Mouse (Mus musculus) large intestine, adult 2 months (tissue): Measurements from ENCODE around the gene Fbxo10. TPM values are rescaled to one million over a fixed set of nuclear protein-coding genes. Genes with fewer than 3 reads are reported as not detected.
"Not testable (repeated sequence)": the region's sequence is repeated elsewhere in the genome, so short reads cannot be mapped to it uniquely, and the experiment has no call there.

Experiments used
- DNase-seq: peaks from one replicate; pipeline ENCODE4 v3.0.0-alpha.2; 2012; ENCODE audit warnings: low read depth, low spot score
- WGBS: fragments of 180-500 bp; shearing (Covaris S2); methylation state at CpG from one replicate; pipeline ENCODE4 v1.1.7; 2018; 5-methylcytosine and 5-hydroxymethylcytosine counted together
- polyA plus RNA-seq: library from polyadenylated mRNA; depleted of rRNA; stranded (reverse); fragments of >200 nt; gene quantifications from 2 replicates; pipeline ENCODE4 v1.2.3, GENCODE M21; 2012; rRNA removed

Gene Fbxo10
- polyA plus RNA-seq, 1 experiment, result 2.0 TPM

DNA sequence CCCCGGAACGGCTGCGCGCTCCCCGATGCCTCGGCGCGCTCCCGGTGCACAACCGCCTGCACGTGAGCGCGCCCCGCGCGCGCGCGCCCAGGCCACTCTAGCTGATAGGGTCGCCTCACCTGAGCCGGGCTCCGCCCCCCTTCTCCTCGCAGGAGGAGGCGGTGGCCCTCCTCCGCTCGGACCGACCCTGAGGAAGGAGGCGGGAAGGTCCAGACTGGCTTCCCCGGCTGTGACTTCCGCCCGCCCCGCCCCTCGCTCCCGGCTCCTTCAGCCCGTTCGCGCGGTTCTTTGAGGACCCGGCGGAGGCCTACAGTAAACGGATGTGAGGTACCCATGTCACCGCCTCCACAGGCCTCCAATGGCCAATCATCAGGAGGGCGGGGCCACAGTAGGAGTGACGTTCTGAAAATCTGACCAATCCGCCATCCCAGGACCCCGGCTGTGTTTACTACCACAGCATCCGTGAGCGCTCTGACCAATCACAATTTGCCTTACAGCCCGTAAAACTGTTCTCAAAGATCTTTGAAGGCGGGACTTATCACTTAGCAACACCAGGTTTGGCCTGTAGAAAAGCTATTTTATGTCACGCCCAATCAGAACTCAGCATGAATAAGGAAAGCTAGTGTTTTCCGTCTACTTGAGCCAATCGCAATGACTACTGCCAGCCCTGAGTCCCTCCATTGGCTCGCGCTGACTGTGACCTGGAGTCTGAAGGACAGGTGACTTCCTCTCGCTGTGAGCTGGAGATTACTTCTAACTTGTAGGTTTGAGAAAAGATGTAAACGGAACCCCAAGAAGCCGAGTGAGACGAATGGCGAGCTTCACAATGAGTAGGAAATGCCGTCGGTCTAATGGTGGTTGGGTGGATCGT, 72.1 kb downstream of the Fbxo10 start, which contains the start of gene Zbtb5:
TSS of gene Zbtb5 (minus strand) at position 308 of the 871 bp plus-strand sequence.
- under 1% methylated on average over 63 of the region's 63 CpGs for WGBS
- peak; percentile 100 for DNase-seq

- DNase-seq, result peak; percentile 47
- WGBS, result under 1% methylated on average over 31 of the region's 31 CpGs
Measured at GRCm38 (mm10) chr4:45011581-45012104, 72.8 kb downstream of the Fbxo10 start.

GRCm38 (mm10) chr4:45010806-45011415, 73.5 kb downstream of the Fbxo10 start:
- 3% methylated on average over 11 of the region's 11 CpGs for WGBS
- DNase-seq, result no peak

GRCm38 (mm10) chr4:45005452-45005851, 79.0 kb downstream of the Fbxo10 start:
- no peak for DNase-seq
- 85% methylated on average over 3 of the region's 3 CpGs for WGBS

DNA sequence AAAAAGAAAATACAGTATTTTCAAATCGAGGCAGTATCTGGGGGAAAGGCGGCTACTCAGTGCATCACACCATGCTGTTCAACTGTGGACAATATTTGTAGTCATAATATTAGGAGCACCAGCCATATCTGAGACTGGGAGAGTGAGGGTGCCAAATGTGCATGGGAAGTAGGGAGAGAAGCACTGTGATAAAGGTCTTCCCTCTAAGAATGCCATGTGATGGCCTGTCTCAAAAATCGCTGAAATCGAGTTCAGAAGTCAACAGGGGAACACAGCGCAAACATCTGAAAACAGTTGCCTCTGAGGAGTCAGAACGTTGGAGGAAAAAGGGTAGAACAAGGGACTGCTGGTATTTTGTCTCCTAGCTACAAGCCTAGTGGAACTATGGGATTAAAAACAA, 84.4 kb downstream of the Fbxo10 start:
- DNase-seq, result no peak
- 88% methylated on average over 6 of the region's 6 CpGs for WGBS

DNA sequence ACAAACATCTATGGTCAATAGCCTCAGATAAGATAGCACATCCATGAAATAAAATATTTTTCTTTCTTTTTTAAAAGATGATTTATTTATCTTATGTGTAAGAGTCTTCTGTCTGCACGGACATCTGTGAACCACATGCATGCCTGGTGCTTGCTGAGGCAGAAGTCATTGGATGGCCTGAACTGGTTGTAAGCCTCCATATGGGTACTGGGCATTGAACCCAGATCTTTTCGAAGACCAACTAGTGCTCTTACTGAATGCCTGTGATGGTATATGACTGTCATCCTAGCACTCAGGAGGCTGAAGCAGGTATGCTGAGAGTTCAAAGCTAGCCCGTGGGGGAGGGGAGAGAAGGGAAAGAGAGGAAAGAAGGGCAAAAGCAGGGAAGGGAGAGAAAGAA, 86.3 kb downstream of the Fbxo10 start:
- no peak for DNase-seq
- WGBS, result 72% methylated on average over 3 of the region's 3 CpGs

DNA sequence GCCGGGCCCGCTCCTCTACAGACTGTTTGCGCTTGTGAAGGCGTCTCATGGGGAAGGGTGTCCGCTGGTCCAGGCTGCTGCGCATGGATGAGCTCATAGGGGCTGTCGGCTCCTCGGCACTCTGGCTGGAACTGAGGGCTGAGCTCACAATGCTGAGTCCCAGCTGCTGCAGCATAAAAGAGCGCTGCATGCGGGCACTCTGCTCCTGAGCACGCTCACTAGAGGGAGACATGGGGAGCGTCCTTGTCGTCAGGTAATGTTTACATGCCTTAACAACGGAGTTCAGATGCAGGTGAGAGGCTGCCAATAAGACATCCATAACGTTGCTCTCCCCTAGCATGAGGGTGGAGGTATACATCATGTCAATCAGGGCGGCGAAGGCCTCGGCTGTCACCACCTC, 89.6 kb downstream of the Fbxo10 start:
- WGBS, result 84% methylated on average over 18 of the region's 18 CpGs
- DNase-seq, result no peak

DNA sequence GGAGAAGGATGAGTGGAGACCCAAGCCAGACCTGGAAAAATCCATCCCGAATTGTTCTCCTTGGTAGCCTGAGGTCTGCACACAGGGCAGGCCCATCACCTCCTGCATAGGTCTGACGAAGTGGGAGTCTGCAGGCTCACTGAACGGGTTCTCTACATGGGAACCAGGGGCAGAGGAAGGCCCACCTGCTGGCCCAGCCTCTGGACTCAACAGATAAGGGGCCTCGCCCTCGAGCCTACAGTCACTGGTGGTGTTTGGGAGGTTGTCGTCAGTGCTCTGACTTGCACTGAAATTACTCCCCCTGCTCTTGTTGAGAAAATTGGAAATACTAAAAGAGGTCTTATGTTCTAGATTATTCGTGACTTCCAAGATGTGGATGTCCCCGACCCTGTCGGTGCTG, 90.6 kb downstream of the Fbxo10 start:
- DNase-seq, result no peak
- 86% methylated on average over 9 of the region's 9 CpGs for WGBS

DNA sequence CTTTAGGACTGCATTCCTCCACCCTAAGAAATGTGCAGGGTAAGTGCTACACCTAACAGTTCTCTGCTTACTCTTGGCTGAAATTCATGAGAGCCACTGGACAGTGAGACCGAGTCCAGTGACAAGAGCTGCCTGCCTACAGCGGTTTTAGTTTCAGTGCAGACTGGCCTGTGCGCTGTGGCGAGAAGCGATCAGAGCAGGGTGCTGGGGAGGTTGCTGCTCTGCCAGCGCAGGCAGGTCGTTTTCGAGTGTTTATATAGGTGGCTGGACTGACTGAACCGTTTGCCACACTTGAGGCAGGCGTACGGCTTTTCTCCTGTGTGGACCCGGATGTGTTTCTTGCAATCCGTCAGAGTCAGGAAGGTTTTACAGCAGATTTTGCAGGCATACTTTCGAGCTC, 91.2 kb downstream of the Fbxo10 start:
- 78% methylated on average over 14 of the region's 14 CpGs for WGBS
- DNase-seq, result not testable (repeated sequence)

- DNase-seq, result not testable (repeated sequence)
- 91% methylated on average over 11 of the region's 11 CpGs for WGBS
Measured at GRCm38 (mm10) chr4:44992330-44992729, 92.1 kb downstream of the Fbxo10 start.

DNA sequence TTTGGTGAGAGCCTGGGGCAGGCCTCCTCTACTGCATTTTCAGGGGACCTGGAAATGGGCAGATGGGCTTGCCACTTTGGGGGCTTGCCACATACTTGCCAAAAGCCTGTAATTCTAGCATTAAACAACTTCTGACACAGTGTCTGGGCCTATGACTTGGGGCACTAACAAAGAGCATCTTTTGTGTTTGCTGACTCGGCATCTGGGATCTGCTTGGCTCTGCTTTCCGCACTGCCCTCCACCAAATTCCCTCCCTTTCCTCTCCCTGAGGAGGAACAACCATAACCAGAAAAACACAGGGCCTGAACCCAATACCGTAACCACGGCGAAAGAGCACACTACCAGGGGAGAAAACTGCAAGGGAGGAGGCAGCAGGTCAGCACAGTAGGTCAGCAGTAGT, 93.8 kb downstream of the Fbxo10 start:
- DNase-seq, result no peak
- WGBS, result 89% methylated on average over 5 of the region's 5 CpGs

Other genes starting within 250 kb of the Fbxo10 start
- 26.4 and 29.5 TPM in 2 replicates for gene Grhpr, start 103.2 kb downstream of the Fbxo10 start, polyA plus RNA-seq
- 4.1 and 7.4 TPM in 2 replicates for gene Zbtb5, start 72.2 kb downstream of the Fbxo10 start, polyA plus RNA-seq
- gene Polr1e, start 66.0 kb downstream of the Fbxo10 start, polyA plus RNA-seq, result 5.2 and 5.4 TPM in 2 replicates
- gene Tomm5, start 23.5 kb upstream of the Fbxo10 start, polyA plus RNA-seq, result 134 and 140 TPM in 2 replicates
- 0.38 and 0.41 TPM in 2 replicates for gene Frmpd1, start 100.3 kb upstream of the Fbxo10 start, polyA plus RNA-seq
- 2.3 and 2.6 TPM in 2 replicates for gene Trmt10b, start 212.5 kb upstream of the Fbxo10 start, polyA plus RNA-seq